Mouse (Mus musculus): ENCODE measurements at regions not wholly inside any gene's neighbourhood (a gene's known extent, or its start where the extent isn't known, plus 50 kb on each side); places are given as distances from the start of the nearest gene placed in this dataset.

- TF ChIP-seq ZNF384 (IDR thresholded peaks at IDR 0.05; ENCODE audit: low read depth, low read length): no peak
- TF ChIP-seq CHD2 (IDR thresholded peaks at IDR 0.05; ENCODE audit: low read depth, low read length): no peak
- no peak for TF ChIP-seq HCFC1 (IDR thresholded peaks at IDR 0.05; ENCODE audit: borderline replicate concordance, insufficient read depth, low read length)
- TF ChIP-seq ZC3H11A (IDR thresholded peaks at IDR 0.05; ENCODE audit: borderline replicate concordance, low read depth, low read length): no peak
- TF ChIP-seq MAFK (IDR thresholded peaks at IDR 0.05; ENCODE audit: insufficient read depth, low read depth, low read length): no peak
- Histone ChIP-seq H3K27ac (ENCODE audit: insufficient read depth, low read depth, low read length, poor library complexity, severe bottlenecking) (no peak overlapping the region), H3K4me3 (ENCODE audit: insufficient read depth in 1 of 2, low read depth in 1 of 2, low read length in 2 of 2, poor library complexity in 1 of 2, severe bottlenecking in 1 of 2) (no peak overlapping the region), H3K9ac (ENCODE audit: insufficient read depth, low read depth, low read length, poor library complexity, severe bottlenecking) (no peak overlapping the region), H3K36me3 (ENCODE audit: control insufficient read depth, insufficient read depth, low read length, poor library complexity, severe bottlenecking) (no peaks in the 10 kb centered on the region), H3K4me1 (ENCODE audit: control insufficient read depth in 2 of 2, insufficient read depth in 2 of 2, low read length in 2 of 2, poor library complexity in 1 of 2) (no peaks in the 10 kb centered on the region), H3K9me3 (ENCODE audit: control insufficient read depth, insufficient read depth, low read depth, low read length) (no peaks in the 10 kb centered on the region)
- in situ Hi-C loops (cut with MboI; ENCODE audit: low sequenced_read_pairs in 2 of 2, unreplicated experiment in 2 of 2): loop anchor here in 1 of 2 experiments (25.0 kb wide), 1 partner anchor 277 kb away; no protein-coding TSS in a partner anchor
- DNase-seq (ENCODE audit: low read depth, low spot score): no peak
These were observed 588.7 kb upstream of the 2610301B20Rik start for GRCm38 (mm10) chr4:10285562-10285961.

GRCm38 (mm10) chr4:10290326-10290725 lies 584.0 kb upstream of the 2610301B20Rik start:
- no peaks in the 10 kb centered on the region for H3K36me3 ChIP-seq (ENCODE audit: control insufficient read depth, insufficient read depth, low read length, poor library complexity, severe bottlenecking)

GRCm38 (mm10) chr4:10295012-10295530 lies 579.2 kb upstream of the 2610301B20Rik start:
- no peak overlapping the region for H3K9ac ChIP-seq (ENCODE audit: insufficient read depth, low read depth, low read length, poor library complexity, severe bottlenecking)
- H3K27ac ChIP-seq (ENCODE audit: insufficient read depth, low read depth, low read length, poor library complexity, severe bottlenecking): no peak overlapping the region
- no peaks in the 10 kb centered on the region for H3K36me3 ChIP-seq (ENCODE audit: control insufficient read depth, insufficient read depth, low read length, poor library complexity, severe bottlenecking)
- H3K4me1 ChIP-seq (ENCODE audit: control insufficient read depth in 2 of 2, insufficient read depth in 2 of 2, low read length in 2 of 2, poor library complexity in 1 of 2): no peaks in the 10 kb centered on the region
- no peaks in the 10 kb centered on the region for H3K9me3 ChIP-seq (ENCODE audit: control insufficient read depth, insufficient read depth, low read depth, low read length)
- TF ChIP-seq CHD2 (IDR thresholded peaks at IDR 0.05; ENCODE audit: low read depth, low read length) (no peak), MAFK (IDR thresholded peaks at IDR 0.05; ENCODE audit: insufficient read depth, low read depth, low read length) (no peak), ZC3H11A (IDR thresholded peaks at IDR 0.05; ENCODE audit: borderline replicate concordance, low read depth, low read length) (no peak)
- DNase-seq (ENCODE audit: low read depth, low spot score): no peak
- H3K4me3 ChIP-seq (ENCODE audit: insufficient read depth in 1 of 2, low read depth in 1 of 2, low read length in 2 of 2, poor library complexity in 1 of 2, severe bottlenecking in 1 of 2): no peak overlapping the region; a peak in 1 of 4 replicates
- in situ Hi-C loops (cut with MboI; ENCODE audit: low sequenced_read_pairs in 2 of 2, unreplicated experiment in 2 of 2): loop anchor here in 1 of 2 experiments (25.0 kb wide), 1 partner anchor 267 kb away; no protein-coding TSS in a partner anchor

More at GRCm38 (mm10) chr4:10290326-10290725, 584.0 kb upstream of the 2610301B20Rik start:
- Histone ChIP-seq H3K9me3 (ENCODE audit: control insufficient read depth, insufficient read depth, low read depth, low read length) (no peaks in the 10 kb centered on the region), H3K4me3 (ENCODE audit: insufficient read depth in 1 of 2, low read depth in 1 of 2, low read length in 2 of 2, poor library complexity in 1 of 2, severe bottlenecking in 1 of 2) (no peak overlapping the region), H3K9ac (ENCODE audit: insufficient read depth, low read depth, low read length, poor library complexity, severe bottlenecking) (no peak overlapping the region), H3K27ac (ENCODE audit: insufficient read depth, low read depth, low read length, poor library complexity, severe bottlenecking) (no peak overlapping the region), H3K4me1 (ENCODE audit: control insufficient read depth in 2 of 2, insufficient read depth in 2 of 2, low read length in 2 of 2, poor library complexity in 1 of 2) (no peaks in the 10 kb centered on the region)
- DNase-seq (ENCODE audit: low read depth, low spot score): no peak
- in situ Hi-C loops (cut with MboI; ENCODE audit: low sequenced_read_pairs in 2 of 2, unreplicated experiment in 2 of 2): loop anchor here in 1 of 2 experiments (25.0 kb wide), 1 partner anchor 272 kb away; no protein-coding TSS in a partner anchor
- TF ChIP-seq ZC3H11A (IDR thresholded peaks at IDR 0.05; ENCODE audit: borderline replicate concordance, low read depth, low read length): peak; percentile 69
- TF ChIP-seq MAFK (IDR thresholded peaks at IDR 0.05; ENCODE audit: insufficient read depth, low read depth, low read length): no peak

- Histone ChIP-seq H3K36me3 (ENCODE audit: control insufficient read depth, insufficient read depth, low read length, poor library complexity, severe bottlenecking) (no peaks in the 10 kb centered on the region), H3K4me3 (ENCODE audit: insufficient read depth in 1 of 2, low read depth in 1 of 2, low read length in 2 of 2, poor library complexity in 1 of 2, severe bottlenecking in 1 of 2) (no peak overlapping the region), H3K9me3 (ENCODE audit: control insufficient read depth, insufficient read depth, low read depth, low read length) (no peaks in the 10 kb centered on the region), H3K9ac (ENCODE audit: insufficient read depth, low read depth, low read length, poor library complexity, severe bottlenecking) (no peak overlapping the region), H3K27ac (ENCODE audit: insufficient read depth, low read depth, low read length, poor library complexity, severe bottlenecking) (no peak overlapping the region), H3K4me1 (ENCODE audit: control insufficient read depth in 2 of 2, insufficient read depth in 2 of 2, low read length in 2 of 2, poor library complexity in 1 of 2) (no peaks in the 10 kb centered on the region)
- no peak for DNase-seq (ENCODE audit: low read depth, low spot score)
- TF ChIP-seq HCFC1 (IDR thresholded peaks at IDR 0.05; ENCODE audit: borderline replicate concordance, insufficient read depth, low read length): no peak
- no peak for TF ChIP-seq ZC3H11A (IDR thresholded peaks at IDR 0.05; ENCODE audit: borderline replicate concordance, low read depth, low read length)
- no peak for TF ChIP-seq CHD2 (IDR thresholded peaks at IDR 0.05; ENCODE audit: low read depth, low read length)
- TF ChIP-seq MAFK (IDR thresholded peaks at IDR 0.05; ENCODE audit: insufficient read depth, low read depth, low read length): no peak
- TF ChIP-seq ZNF384 (IDR thresholded peaks at IDR 0.05; ENCODE audit: low read depth, low read length): no peak
- in situ Hi-C loops (cut with MboI; ENCODE audit: low sequenced_read_pairs in 2 of 2, unreplicated experiment in 2 of 2): loop anchor here in 1 of 2 experiments (25.0 kb wide), 1 partner anchor 266 kb away; no protein-coding TSS in a partner anchor
These were observed 578.1 kb upstream of the 2610301B20Rik start for GRCm38 (mm10) chr4:10296220-10296619.

GRCm38 (mm10) chr4:10311886-10312285 lies 562.4 kb upstream of the 2610301B20Rik start:
- Histone ChIP-seq H3K4me1 (ENCODE audit: control insufficient read depth in 2 of 2, insufficient read depth in 2 of 2, low read length in 2 of 2, poor library complexity in 1 of 2) (peaks cover 0 to 4% of the 10 kb centered on the region in 2 experiments; a peak in 1 of 4 replicates), H3K9ac (ENCODE audit: insufficient read depth, low read depth, low read length, poor library complexity, severe bottlenecking) (no peak overlapping the region), H3K9me3 (ENCODE audit: control insufficient read depth, insufficient read depth, low read depth, low read length) (no peaks in the 10 kb centered on the region), H3K36me3 (ENCODE audit: control insufficient read depth, insufficient read depth, low read length, poor library complexity, severe bottlenecking) (no peaks in the 10 kb centered on the region), H3K27ac (ENCODE audit: insufficient read depth, low read depth, low read length, poor library complexity, severe bottlenecking) (no peak overlapping the region; the same call in 1 of the 2 replicates), H3K4me3 (ENCODE audit: insufficient read depth in 1 of 2, low read depth in 1 of 2, low read length in 2 of 2, poor library complexity in 1 of 2, severe bottlenecking in 1 of 2) (no peak overlapping the region)
- no peak for DNase-seq (ENCODE audit: low read depth, low spot score)
- in situ Hi-C loops (cut with MboI; ENCODE audit: low sequenced_read_pairs in 2 of 2, unreplicated experiment in 2 of 2): no loop called here
- TF ChIP-seq CHD2 (IDR thresholded peaks at IDR 0.05; ENCODE audit: low read depth, low read length) (no peak), ZNF384 (IDR thresholded peaks at IDR 0.05; ENCODE audit: low read depth, low read length) (no peak), MAFK (IDR thresholded peaks at IDR 0.05; ENCODE audit: insufficient read depth, low read depth, low read length) (no peak), ZC3H11A (IDR thresholded peaks at IDR 0.05; ENCODE audit: borderline replicate concordance, low read depth, low read length) (no peak), HCFC1 (IDR thresholded peaks at IDR 0.05; ENCODE audit: borderline replicate concordance, insufficient read depth, low read length) (no peak)

All from ES-E14 (cell line).